Mouse (Mus musculus): ENCODE results near the gene Llph.

GRCm38 (mm10) chr10:120251791-120252190 is 24.9 kb downstream of the Llph start:
- TF ChIP-seq CHD2 (IDR thresholded peaks at IDR 0.05; ENCODE audit: low read depth, low read length) (no peak), ZNF384 (IDR thresholded peaks at IDR 0.05; ENCODE audit: low read depth, low read length) (no peak), MAFK (IDR thresholded peaks at IDR 0.05; ENCODE audit: insufficient read depth, low read depth, low read length) (no peak)

All from ES-E14 (cell line).